Mouse (Mus musculus): Measurements from ENCODE around the gene Prtn3.
"Not testable (repeated sequence)": the region's sequence is repeated elsewhere in the genome, so short reads cannot be mapped to it uniquely, and the experiment has no call there.

The Prtn3 gene

DNA sequence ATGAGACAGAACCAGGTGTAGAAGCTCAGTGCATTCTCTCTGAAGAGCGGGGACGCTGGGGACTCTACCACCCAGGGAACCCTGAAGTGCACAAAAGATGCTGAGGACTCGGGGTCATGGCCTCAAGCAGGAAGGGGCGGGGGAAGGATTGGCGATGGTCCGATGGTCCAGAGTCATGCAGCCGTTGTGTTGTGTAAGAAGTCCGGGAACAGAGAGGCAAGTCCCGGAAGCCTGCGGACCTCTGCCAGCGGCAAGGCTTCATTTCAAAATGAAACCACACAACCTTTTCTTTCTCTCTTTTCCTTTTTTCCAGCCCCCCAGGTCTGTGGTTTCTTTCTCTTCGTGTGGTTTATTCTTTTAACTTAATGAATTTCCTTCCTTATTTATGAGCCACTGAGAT is 3.5 kb downstream of the Prtn3 start:
- no peak for DNase-seq

DNA sequence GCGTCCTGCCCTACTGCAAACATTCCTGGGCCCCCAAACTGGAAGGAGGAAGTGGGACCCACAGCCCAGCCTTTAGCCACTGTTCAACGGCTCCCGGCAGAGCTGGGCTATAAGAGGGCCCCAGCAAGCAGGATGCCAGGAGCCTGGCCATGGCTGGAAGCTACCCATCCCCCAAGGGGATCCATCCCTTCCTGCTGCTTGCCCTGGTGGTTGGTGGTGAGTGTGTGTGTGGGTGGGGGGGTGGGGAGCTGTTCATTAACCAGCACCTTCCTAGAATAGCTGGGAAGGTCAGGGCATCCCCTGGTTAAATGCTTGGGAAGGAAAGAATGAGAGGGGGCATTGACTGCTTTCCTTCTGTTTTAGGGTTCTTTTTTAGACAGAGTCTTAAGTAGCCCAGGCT is 5.3 kb downstream of the Prtn3 start:
- DNase-seq = no peak

DNA sequence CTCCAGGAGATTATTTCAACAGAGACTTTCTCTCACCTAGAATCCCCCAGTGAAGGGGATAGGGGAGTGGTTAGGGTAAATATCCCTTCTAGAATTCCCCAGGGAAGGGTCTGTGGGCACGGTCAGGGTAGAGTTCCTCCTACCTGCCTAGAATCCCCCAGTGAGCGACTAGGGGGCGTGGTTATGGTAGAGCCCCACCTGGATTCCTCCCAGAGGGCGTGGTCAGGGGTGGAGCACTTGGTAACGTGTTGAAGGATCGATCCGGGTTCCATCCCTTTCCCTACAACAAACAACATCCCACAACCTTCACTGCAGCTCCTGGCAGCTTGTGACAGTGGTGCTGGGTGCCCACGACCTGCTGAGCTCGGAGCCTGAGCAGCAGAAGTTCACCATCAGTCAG is 6.4 kb downstream of the Prtn3 start:
- no peak for DNase-seq

DNA sequence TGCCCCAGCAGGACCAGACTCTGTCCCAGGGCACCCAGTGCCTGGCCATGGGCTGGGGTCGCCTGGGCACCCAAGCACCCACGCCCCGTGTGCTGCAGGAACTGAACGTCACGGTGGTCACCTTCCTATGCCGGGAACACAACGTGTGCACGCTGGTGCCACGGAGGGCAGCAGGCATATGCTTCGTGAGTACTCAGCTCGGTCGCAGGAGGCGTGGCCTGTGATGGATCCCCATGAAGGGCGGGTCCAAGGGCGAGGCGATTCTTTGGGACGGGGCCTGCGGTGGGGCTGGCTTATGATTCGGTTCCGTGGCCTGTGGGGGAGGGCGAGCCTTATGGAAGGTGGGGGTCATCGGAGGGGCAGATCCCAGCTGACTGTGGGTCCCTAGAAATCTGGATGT is 7.7 kb downstream of the Prtn3 start:
- no peak for DNase-seq

DNA sequence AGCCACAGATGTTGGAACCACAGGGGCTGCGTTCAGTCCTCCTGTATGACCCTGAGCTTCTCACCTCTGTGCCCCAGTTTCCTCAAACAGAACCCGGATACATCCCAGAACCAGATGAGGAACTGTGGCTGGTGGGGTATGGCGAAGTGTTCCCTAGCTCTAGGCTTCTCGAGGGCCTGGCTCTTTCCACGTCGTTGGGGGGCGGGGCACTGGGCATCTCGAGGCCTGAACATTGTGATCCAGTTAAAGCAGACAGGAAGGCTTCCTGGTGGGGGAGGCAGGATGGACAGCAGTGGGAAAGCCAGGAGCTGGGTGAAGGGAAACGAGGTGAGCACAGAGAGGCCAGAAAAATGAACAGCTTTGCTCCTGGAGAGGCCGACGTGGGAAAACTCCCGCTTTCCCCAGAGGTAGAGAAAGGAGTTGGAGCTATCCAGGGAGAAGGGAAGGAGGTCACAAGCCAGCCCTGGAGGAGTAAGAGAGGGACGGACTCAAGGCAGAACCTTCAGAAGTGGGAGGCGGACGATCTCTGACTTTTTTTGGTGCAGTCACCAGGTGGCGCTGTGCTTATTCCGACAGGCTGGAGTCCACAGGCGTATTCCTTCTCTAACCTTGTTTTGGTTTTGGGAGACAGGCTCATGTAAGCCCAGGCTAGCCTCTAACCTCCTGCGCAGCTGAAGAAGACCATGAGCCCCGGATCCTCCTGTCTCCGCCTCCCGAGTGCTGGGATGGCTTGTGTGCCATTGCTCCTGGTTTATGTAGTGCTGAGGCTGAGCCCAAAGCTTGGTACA is 9.2 kb downstream of the Prtn3 start:
- DNase-seq = peak; percentile 80

DNA sequence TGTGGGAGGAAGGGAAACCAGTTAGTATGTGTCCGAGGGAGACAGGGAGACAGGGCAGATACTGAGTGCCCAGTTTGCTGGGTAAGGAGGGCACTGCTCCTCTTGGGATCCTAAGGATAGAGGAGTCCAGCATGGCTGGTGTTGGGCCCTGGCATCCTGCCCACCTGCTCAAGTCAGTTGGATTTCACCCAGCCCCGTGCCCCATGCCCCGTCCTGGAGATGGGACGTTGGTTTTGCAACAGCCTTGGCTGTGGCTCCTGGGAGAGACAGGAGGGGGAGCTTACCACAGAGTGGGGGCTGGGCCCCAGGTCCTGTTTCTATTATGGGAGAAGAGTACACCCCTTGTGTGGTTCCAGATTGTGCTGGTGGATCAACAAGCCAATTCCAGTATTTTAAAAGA is 10.2 kb downstream of the Prtn3 start:
- DNase-seq = no peak

DNA sequence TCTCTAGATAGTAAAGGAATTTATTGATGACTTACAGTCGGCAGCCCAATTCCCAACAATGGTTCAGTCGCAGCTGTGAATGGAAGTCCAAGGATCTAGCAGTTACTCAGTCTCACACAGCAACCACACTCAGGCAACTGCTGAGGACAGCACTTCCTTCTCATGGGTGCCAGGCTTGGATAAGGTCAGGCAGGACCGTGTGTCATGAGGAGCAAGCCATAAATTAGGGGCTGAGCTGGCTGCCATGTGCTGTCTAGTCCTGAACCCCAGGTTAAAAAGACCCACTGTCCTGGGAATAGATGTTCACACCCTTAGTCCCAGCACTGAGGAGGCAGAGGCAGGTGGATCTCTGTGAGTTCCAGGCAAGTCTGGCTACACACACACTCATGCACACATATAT is 10.7 kb downstream of the Prtn3 start:
- not testable (repeated sequence) for DNase-seq

DNA sequence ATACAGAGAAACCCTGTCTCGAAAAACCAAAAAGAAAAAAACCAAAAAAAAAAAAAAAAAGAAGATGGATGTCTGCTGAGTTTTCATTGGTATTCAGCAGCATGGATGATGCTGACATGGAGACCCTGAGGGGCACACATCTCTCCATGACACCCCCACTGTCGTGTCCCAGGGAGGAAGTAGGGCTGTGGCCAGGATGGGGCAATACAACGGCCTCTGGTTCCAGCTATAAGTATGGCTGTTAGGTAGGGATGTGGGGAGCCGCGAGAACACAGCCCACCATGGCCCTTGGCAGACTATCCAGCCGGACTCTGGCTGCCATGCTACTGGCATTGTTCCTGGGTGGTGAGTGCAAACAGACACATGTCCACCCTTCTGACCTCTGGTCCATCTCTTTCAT is 11.8 kb downstream of the Prtn3 start, which contains the start of gene Elane:
Gene Elane, plus strand, starts transcription at position 194 of the 400 bp plus-strand sequence.
- DNase-seq = no peak

DNA sequence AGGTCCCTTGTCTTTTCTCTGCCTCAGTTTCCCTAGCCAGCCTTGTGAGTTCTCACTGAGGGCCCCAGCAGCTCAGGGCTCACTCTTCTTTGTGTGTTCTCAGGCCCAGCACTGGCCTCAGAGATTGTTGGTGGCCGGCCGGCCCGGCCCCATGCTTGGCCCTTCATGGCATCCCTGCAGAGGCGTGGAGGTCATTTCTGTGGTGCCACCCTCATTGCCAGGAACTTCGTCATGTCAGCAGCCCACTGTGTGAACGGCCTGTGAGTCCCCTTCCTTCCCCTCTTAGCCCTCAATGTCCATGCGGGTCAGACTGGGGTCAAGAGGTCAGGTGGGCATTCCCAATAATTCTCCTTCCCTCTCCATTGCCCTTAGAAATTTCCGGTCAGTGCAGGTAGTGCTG is 12.3 kb downstream of the Prtn3 start:
- DNase-seq = no peak

DNA sequence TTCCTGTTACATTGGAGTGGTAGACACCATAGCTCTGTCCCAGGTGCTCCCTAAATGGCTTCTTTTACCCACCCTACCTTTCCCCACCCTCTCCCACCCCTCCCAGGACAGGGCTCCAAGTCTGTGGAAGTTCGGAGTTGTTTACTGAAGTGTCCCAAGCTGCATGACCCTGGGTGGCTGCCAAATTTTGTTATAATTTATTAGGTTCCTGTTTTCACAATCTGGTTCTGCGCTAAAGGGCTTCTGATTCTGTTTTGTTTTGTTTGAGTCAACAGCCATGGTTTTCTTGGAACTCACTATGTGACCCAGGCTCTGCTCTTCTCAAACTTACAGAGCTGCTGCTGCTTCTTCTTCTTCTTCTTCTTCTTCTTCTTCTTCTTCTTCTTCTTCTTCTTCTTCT is 15.1 kb downstream of the Prtn3 start:
- no peak for DNase-seq

DNA sequence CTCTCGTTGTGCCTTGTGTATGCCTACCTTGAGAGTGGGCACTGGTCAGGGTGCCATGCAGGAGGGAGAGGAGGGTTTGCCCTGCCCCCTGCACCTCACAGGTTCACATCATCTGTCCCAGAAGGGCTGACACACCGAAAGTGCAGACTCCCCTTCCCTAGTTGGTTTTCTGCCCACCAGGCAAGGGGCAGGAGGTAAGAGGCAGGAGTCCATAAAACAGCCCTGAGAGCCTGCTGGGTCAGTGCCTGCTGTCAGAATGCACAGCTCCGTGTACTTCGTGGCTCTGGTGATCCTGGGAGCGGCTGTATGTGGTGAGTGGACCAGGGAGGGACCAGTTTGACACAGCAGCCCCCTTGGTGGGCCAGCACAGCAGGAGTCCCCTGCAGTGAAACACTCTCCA is 16.4 kb downstream of the Prtn3 start, which contains the start of gene Cfd:
Gene Cfd, plus strand, starts transcription at position 184 of the 400 bp plus-strand sequence.
- DNase-seq = no peak

DNA sequence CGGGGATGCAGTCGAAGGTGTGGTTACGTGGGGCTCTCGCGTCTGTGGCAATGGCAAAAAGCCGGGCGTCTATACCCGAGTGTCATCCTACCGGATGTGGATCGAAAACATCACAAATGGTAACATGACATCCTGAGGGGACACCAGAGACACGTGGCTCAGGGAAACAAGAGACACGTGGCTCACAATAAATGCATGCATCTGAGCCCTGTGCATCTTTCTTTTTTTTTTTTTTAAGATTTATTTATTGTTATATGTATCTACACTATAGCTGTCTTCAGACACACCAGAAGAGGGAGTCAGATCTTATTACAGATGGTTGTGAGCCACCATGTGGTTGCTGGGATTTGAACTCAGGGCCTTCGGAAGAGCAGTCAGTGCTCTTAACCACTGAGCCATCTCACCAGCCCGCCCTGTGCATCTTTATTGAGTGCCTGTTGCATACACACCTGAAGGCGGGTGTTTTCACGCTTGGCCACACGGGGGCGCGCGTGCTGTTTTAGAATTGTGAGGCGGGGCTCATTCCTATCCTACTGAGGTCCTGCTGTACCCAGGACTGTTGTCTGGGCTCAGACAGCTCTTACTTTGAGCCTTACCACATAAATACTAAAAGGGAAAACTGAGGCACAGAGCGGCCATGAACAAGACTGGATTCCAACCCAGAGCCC is 18.3 kb downstream of the Prtn3 start:
- peak; percentile 72 for DNase-seq

DNA sequence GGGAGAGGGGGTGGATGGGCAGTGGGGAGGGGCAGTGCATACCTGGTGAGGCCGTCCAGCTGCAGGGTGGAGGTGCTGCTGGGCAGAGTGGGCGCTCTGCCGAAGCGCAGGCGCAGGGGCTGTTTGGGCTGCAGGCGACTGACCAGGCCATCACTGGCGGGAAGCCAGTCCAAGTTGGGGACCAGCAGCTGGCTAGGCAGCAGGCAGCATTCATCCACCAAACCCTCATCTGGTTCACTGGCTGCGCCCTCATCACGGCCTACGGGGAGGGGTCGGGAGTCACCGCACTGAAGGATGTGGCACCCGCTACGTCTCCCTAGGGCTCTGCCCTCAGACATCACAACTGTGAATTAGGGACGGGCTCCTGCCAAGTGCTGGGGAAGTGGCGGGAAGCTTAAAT is 22.0 kb downstream of the Prtn3 start:
- DNase-seq = no peak

DNA sequence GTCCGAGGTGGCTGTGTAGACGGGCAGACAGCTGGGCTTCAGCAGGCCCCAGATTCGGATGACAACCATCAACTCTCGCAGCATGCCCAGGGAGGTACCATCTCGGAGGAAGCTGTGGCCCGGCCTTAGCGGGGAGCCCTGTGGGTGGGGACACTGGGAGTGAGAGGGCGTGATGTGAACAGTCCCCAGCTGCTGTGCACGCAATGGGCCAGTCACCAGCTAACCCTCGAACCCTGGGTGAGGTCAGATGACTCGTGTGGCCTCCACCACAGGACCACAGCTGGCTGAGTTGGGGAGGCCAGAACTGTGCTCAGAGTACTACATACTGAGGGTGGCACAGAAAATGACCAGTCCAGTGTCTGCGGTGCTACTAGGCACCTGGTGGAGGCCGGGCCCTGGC is 22.5 kb downstream of the Prtn3 start:
- DNase-seq = no peak

DNA sequence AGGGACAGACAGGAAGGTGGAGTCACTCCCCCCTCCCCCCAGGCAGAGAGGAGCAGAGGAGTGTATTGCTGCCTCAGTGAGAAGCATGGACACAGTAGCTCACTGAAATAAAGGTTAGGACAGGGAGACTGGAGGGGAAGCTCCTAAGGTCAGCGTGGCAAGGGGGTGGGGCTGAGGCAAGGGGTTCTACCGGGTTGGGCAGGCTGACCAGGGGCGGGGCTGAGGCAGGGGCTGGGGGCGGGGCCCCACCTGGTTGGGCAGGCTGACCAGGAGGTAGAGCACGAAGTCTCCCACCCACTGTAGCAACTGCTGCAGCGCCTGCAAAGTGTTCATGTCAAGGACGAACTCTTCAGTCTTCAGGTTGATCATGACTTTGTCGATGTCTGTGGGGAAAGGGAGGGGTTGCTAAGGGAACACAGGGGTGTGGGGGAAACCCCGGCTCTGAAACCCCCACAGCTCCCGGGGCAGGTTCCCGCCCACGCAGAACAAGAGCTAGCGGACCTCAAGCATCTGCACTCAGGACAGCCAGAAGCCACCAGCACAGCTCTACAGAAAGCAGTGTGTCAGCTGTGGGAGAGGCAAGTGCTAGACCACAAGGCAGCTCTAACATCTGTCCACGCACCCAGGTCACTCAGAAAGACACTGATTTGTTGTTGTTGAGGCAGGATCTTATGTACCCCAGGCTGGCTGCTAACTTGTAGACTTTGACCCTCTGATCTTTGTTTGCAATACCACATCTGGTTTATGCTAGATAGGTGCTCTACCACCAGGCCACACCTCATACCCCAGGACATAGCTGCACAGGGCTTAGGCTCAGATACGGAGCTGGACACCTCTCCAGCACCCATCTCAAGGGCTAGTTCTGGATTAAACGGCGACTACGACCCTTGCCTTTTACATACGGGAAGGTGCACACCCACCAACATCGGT is 23.3 kb downstream of the Prtn3 start:
- no peak for DNase-seq

DNA sequence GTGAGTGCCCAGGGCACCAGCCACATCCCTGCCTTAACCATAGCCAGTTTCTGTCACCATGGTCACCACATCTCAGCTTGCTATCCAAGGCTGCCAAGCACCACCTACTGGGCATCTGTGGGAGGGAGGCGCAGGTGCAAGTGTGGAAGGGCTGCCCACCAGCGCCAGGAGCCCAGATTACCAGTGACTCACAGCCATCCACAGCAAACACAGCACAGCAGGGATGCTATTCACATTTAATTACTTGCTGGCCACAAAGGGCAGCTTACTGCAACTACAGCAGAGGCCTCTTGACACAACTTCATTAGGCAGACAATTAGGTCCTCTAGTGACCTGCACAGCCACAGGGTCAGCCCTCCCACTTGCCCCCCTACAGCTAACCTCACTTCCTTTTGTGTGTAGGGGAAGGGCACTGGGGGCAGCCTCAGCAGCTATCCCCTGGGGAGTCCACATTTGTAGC is 26.7 kb downstream of the Prtn3 start:
- DNase-seq = peak; percentile 91

DNA sequence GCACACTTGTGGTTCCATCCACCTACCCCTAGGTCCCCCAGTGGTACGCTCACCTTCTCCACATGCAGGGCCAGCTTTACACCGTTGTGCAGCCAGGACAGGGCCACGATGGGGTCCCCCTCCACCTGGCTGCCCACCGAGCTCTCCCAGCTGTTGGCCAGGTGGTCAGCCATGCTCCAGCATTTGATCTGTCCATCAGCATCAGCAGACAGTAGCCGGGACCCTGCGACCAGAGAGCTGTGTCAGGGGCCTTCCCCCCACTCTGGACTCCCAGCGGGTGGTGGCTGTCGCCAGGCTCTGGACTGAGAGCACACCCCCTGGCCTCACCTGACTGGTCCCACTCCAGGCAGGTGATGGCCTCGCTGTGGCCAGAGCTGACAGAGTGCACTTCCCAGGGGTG is 32.4 kb downstream of the Prtn3 start:
- DNase-seq = no peak

DNA sequence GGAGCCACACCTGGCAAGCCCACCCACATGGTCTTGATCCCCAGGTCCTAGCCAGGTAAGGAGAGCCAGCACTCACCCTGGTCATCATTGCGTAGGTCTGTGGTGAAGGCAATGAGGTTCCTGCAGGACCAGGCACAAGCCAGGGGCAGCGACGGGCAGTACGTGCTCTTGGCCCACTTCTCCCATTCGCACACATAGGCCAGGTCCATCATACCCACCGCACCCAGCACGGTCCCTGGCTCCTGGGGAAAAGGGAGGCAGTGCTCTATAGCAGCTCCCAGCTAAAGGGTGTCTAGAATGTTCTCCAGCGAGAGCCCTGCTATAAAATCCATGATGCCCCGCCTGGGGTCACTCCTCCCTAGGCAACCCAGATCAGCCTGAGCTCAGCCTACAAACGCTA is 33.1 kb downstream of the Prtn3 start:
- no peak for DNase-seq

DNA sequence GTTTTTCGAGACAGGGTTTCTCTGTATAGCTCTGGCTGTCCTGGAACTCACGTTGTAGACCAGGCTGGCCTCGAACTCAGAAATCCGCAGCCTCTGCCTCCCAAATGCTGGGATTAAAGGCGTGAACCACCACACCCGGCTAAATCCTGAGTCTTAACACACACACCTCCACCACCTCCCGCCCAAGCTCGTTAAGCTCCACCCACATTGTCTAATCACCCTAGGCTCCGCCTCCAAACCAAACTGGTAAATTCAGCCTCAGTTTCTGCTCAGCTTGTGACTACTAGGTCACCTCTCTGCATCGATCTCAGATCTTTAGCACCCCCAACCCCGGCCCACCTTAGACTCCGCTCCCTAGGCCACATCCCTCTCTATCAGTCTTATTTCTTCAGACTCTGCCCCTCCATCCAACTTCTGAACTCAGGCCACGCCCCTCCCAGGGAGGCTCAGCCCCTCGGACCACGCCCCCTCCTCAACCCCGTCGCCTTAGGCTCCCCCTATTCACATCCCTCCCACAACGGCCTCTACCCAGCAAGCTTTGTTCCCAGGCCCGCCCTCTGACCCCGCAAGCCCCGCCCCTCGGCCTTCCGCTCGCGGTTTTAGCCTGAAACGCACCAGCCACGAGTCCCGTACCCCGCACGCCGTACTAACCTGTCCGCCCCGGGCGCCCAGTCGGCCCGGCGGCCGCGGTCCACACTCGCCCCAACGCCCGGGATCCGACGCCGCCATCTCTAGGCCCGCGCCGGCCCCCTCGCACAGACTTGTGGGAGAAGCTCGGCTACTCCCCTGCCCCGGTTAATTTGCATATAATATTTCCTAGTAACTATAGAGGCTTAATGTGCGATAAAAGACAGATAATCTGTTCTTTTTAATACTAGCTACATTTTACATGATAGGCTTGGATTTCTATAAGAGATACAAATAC is 34.2 kb downstream of the Prtn3 start, which contains the start of gene Med16:
Gene Med16, minus strand, starts transcription at position 757 of the 925 bp plus-strand sequence.
- DNase-seq = peak; percentile 95

DNA sequence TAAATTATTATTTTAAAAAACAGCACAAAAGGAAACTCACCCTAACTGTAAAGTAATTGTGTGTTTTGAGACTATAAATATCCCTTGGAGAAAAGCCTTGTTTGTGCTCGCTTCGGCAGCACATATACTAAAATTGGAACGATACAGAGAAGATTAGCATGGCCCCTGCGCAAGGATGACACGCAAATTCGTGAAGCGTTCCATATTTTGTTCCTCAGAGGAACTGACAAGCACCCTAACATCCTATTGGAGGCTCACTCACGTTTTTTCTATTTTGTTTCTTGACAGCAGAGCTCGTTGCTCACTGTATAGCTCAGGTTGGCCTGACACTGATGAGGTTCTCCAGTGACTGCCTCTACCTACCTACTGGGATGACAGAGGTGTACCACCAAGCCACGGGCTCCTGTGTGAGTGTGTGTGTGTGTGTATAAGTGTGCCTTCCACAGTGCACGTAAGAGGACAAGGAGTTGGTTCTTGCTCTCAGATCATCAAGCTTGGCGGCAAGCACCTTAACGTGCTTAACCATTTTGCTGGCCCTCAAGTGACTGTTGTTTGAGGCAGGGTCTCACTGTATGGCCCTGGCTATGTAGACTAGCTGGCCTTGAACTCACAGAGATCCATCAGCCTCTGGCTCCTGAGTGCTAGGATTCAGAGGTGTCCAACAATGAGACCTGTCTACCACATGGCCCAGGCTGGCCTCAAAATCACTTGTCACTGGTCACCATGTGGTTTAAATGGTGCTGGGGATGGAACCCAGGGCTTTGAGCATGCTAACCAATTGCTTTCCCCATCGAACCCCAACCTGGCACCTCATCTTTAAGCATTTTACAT is 35.0 kb downstream of the Prtn3 start:
- peak; percentile 61 for DNase-seq

DNA sequence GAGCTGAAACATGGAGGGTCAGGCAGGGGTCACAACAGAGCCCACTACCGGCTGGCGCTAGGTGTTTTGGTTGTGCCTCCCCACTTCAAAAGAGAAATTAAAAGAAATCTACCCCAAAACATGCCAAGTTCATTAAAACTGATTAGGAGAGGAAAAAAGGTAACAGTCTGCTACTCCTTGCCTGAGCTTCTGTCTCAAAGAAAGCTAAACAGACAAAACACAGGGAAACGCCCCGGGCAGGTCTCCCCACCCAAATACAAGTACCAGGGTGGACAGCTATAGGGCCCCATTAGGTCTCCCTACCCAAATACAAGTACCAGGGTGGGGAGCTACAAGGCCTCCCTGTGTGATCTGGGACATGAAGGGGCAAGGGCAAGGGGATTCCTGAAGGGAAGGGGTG is 36.3 kb downstream of the Prtn3 start, which contains the start of gene Gm26602:
Gene Gm26602, plus strand, starts transcription at position 301 of the 400 bp plus-strand sequence.
- DNase-seq = no peak

Measured in right cerebral cortex, adult 18-20 months (tissue).